Mouse (Mus musculus): ENCODE data around the gene Gng12. TPM values are rescaled to one million over a fixed set of nuclear protein-coding genes. Genes with fewer than 3 reads are reported as not detected.
"Not testable (repeated sequence)": the region's sequence is repeated elsewhere in the genome, so short reads cannot be mapped to it uniquely, and the experiment has no call there.

The Gng12 gene
- polyA plus RNA-seq, 1 experiment = 24.9 TPM

DNA sequence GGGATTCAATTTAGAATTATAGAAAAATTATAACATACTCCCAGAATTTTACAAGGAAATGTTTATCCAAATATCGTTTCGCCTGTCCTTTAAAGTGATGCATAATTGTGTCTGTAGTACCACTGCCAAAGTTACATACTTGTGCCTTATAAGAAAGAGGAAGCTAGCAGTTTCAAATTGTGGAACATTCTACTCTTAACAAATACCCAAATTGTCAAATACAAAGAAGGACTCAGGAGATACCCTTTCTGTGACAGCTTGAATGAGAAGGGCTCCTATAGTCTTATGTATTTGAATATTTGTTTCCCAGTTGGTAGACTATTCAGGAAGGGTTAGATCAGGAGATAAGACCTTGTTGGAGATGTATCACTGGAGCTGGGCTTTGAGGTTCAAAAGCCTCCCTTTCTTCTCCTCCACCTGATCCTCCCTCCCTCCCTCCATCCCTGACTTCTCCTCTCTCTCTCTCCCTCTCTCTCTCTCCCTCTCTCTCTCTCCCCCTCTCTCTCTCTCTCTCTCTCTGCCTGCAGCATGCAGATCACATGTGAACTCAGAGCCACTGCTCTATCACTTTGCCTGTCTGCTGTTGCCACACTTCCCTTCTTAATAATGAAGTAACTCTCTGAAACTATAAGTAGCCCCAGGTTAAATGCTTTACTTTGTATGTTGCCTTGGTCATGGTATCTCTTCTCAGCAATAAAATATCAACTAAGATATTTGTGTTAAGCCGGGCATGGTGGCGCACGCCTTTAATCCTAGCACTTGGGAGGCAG, 62.5 kb downstream of the Gng12 start:
- Histone ChIP-seq H3K79me3 (ENCODE audit: low read depth) (no peaks in the 10 kb centered on the region), H3K27me3 (ENCODE audit: control insufficient read depth, insufficient read depth, insufficient read length) (no peaks in the 10 kb centered on the region), H3K4me3 (ENCODE audit: insufficient read depth, poor library complexity, severe bottlenecking) (no peak overlapping the region), H3ac (ENCODE audit: control insufficient read depth, insufficient read length, low read depth) (no peak overlapping the region), H3K36me3 (ENCODE audit: control insufficient read depth, insufficient read depth) (no peaks in the 10 kb centered on the region), H3K79me2 (ENCODE audit: control insufficient read depth, insufficient read depth) (no peaks in the 10 kb centered on the region)
- TF ChIP-seq CTCF (IDR thresholded peaks at IDR 0.05; ENCODE audit: control insufficient read depth, insufficient read depth, insufficient read length) (no peak), MAX (IDR thresholded peaks at IDR 0.05) (no peak)

DNA sequence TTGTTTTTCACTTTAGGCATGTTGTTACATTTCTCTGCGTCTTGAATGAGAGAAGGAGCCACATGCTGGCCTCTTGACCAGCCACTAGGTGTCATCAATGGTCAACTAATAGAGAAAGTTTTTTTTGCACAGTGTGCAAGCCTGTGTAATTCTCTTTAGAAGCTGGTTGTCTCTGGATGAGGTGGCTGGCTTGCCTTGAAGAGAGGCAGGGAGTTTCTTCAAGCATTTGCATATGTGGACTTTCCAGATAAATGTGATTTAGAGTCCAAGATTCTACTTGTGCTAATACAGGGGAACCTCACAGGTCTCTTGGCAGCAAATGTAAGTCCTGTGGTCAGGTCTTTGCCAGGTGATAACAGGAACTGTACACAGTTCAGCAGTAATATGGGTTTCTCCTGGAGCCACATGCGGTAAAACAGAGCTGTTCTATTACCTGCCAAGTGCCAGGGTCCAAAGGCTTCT, 66.4 kb downstream of the Gng12 start:
- Histone ChIP-seq H3ac (ENCODE audit: control insufficient read depth, insufficient read length, low read depth) (no peak overlapping the region), H3K36me3 (ENCODE audit: control insufficient read depth, insufficient read depth) (no peaks in the 10 kb centered on the region), H3K79me2 (ENCODE audit: control insufficient read depth, insufficient read depth) (no peaks in the 10 kb centered on the region), H3K27me3 (ENCODE audit: control insufficient read depth, insufficient read depth, insufficient read length) (no peaks in the 10 kb centered on the region), H3K79me3 (ENCODE audit: low read depth) (no peaks in the 10 kb centered on the region), H3K4me3 (ENCODE audit: insufficient read depth, poor library complexity, severe bottlenecking) (no peak overlapping the region)
- no peak for TF ChIP-seq MAX (IDR thresholded peaks at IDR 0.05)
- TF ChIP-seq CTCF (IDR thresholded peaks at IDR 0.05; ENCODE audit: control insufficient read depth, insufficient read depth, insufficient read length) = peak; percentile 6
- no peak for TF ChIP-seq FOSL1 (IDR thresholded peaks at IDR 0.05; ENCODE audit: insufficient read depth, low read length, poor library complexity, severe bottlenecking)
- TF ChIP-seq MYOG (IDR thresholded peaks at IDR 0.05; ENCODE audit: control insufficient read depth, extremely low read depth, insufficient read length) = no peak
- no peak for TF ChIP-seq MYOD1 (IDR thresholded peaks at IDR 0.05; ENCODE audit: control insufficient read depth, insufficient read length, low read depth)
- no peak for TF ChIP-seq USF1 (IDR thresholded peaks at IDR 0.05; ENCODE audit: low read depth)

DNA sequence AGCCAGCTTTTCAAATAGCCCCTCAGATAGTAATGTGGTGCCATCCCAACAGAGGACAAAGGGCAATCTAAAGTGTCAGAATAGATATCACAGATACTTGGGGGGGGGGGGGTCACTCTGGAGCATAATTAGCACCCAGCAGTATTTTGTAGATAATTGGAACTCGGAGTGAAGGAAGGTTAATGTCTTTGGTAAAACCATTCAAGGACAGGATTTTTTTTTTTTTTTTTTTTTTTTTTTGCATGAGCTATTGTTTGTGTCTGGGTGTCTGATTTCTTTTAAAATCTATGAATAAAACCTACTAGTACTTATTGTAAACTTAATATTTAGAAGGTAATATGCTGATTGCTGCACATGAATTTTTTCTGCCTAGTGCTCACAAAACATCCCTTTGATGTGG, 66.9 kb downstream of the Gng12 start:
- no peaks in the 10 kb centered on the region for H3K79me3 ChIP-seq (ENCODE audit: low read depth)
- no peak overlapping the region for H3ac ChIP-seq (ENCODE audit: control insufficient read depth, insufficient read length, low read depth)
- no peak overlapping the region for H3K4me3 ChIP-seq (ENCODE audit: insufficient read depth, poor library complexity, severe bottlenecking)
- TF ChIP-seq CTCF (IDR thresholded peaks at IDR 0.05; ENCODE audit: control insufficient read depth, insufficient read depth, insufficient read length) (no peak), USF1 (IDR thresholded peaks at IDR 0.05; ENCODE audit: low read depth) (no peak), MYOG (IDR thresholded peaks at IDR 0.05; ENCODE audit: control insufficient read depth, extremely low read depth, insufficient read length) (no peak), FOSL1 (IDR thresholded peaks at IDR 0.05; ENCODE audit: insufficient read depth, low read length, poor library complexity, severe bottlenecking) (no peak), MAX (IDR thresholded peaks at IDR 0.05) (no peak)
- H3K79me2 ChIP-seq (ENCODE audit: control insufficient read depth, insufficient read depth) = no peaks in the 10 kb centered on the region
- H3K27me3 ChIP-seq (ENCODE audit: control insufficient read depth, insufficient read depth, insufficient read length) = no peaks in the 10 kb centered on the region
- H3K36me3 ChIP-seq (ENCODE audit: control insufficient read depth, insufficient read depth) = no peaks in the 10 kb centered on the region

- H3ac ChIP-seq (ENCODE audit: control insufficient read depth, insufficient read length, low read depth); H3K79me3 ChIP-seq (ENCODE audit: low read depth); H3K4me3 ChIP-seq (ENCODE audit: insufficient read depth, poor library complexity, severe bottlenecking); H3K27me3 ChIP-seq (ENCODE audit: control insufficient read depth, insufficient read depth, insufficient read length); H3K36me3 ChIP-seq (ENCODE audit: control insufficient read depth, insufficient read depth); H3K79me2 ChIP-seq (ENCODE audit: control insufficient read depth, insufficient read depth): not testable (repeated sequence)
These were observed 67.5 kb downstream of the Gng12 start for GRCm38 (mm10) chr6:66963651-66964050.

DNA sequence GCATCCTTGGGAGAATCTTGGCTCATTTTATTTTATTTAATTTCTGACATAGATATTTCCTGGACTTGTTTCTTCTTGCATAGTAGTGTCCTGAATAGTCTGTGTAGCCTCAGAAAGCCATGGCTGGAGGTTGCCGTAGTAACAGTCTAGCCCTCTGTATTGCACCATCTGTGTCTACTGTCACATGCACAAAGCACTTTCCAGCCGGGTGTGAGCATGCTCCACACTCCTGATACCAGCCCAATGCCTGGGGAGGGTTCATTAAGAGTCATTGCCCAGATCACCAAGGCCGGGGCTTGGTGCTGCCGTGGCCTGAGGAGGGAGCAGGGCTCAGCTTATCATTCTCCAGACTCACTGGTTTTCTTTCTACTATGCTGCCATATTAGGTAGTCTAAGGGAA, 68.0 kb downstream of the Gng12 start:
- no peaks in the 10 kb centered on the region for H3K36me3 ChIP-seq (ENCODE audit: control insufficient read depth, insufficient read depth)
- no peaks in the 10 kb centered on the region for H3K79me2 ChIP-seq (ENCODE audit: control insufficient read depth, insufficient read depth)
- no peak overlapping the region for H3ac ChIP-seq (ENCODE audit: control insufficient read depth, insufficient read length, low read depth)
- TF ChIP-seq CEBPB (IDR thresholded peaks at IDR 0.05; ENCODE audit: low read depth) (no peak), MAX (IDR thresholded peaks at IDR 0.05) (no peak)
- H3K4me3 ChIP-seq (ENCODE audit: insufficient read depth, poor library complexity, severe bottlenecking) = no peak overlapping the region
- H3K79me3 ChIP-seq (ENCODE audit: low read depth) = no peaks in the 10 kb centered on the region
- no peaks in the 10 kb centered on the region for H3K27me3 ChIP-seq (ENCODE audit: control insufficient read depth, insufficient read depth, insufficient read length)

GRCm38 (mm10) chr6:66965203-66965602, 69.0 kb downstream of the Gng12 start:
- no peak overlapping the region for H3ac ChIP-seq (ENCODE audit: control insufficient read depth, insufficient read length, low read depth)
- TF ChIP-seq MYOG (IDR thresholded peaks at IDR 0.05; ENCODE audit: control insufficient read depth, extremely low read depth, insufficient read length) (no peak), CEBPB (IDR thresholded peaks at IDR 0.05; ENCODE audit: low read depth) (no peak), CTCF (IDR thresholded peaks at IDR 0.05; ENCODE audit: control insufficient read depth, insufficient read depth, insufficient read length) (no peak), MYOD1 (IDR thresholded peaks at IDR 0.05; ENCODE audit: control insufficient read depth, insufficient read length, low read depth) (no peak), MAX (IDR thresholded peaks at IDR 0.05) (no peak), FOSL1 (IDR thresholded peaks at IDR 0.05; ENCODE audit: insufficient read depth, low read length, poor library complexity, severe bottlenecking) (no peak), USF1 (IDR thresholded peaks at IDR 0.05; ENCODE audit: low read depth) (no peak)
- H3K4me3 ChIP-seq (ENCODE audit: insufficient read depth, poor library complexity, severe bottlenecking) = no peak overlapping the region
- H3K27me3 ChIP-seq (ENCODE audit: control insufficient read depth, insufficient read depth, insufficient read length) = no peaks in the 10 kb centered on the region
- H3K79me3 ChIP-seq (ENCODE audit: low read depth) = no peaks in the 10 kb centered on the region
- H3K36me3 ChIP-seq (ENCODE audit: control insufficient read depth, insufficient read depth) = no peaks in the 10 kb centered on the region
- H3K79me2 ChIP-seq (ENCODE audit: control insufficient read depth, insufficient read depth) = no peaks in the 10 kb centered on the region

All from C2C12 (cell line).